Mouse (Mus musculus): Measurements from ENCODE around the gene Fthl17e. TPM values are rescaled to one million over a fixed set of nuclear protein-coding genes. Genes with fewer than 3 reads are reported as not detected.

The Fthl17e gene
- not detected in 2 replicates for polyA plus RNA-seq (2012; ENCODE audit: low replicate concordance)

DNA sequence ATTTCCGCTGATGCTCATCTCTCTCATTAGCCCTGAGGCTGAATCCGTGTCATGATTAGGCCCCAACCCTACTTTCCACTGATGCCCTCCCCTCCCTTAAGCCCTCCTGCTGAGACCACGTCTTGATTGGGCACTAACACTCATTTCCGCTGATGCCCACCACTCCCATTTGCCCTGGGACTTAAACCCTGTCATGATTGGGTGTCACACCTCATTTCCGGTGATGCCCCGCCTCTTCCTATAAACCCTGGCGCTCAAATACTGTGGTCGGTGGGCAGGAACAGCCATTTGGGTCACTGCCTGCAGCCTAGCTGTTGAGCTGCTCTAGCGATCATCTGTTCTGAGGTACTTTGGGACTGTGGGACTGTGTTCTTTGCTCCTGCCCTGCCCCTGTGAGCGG, at the start of gene Fthl17e:
TSS of gene Fthl17e (plus strand) at position 301 of the 400 bp plus-strand sequence.

DNA sequence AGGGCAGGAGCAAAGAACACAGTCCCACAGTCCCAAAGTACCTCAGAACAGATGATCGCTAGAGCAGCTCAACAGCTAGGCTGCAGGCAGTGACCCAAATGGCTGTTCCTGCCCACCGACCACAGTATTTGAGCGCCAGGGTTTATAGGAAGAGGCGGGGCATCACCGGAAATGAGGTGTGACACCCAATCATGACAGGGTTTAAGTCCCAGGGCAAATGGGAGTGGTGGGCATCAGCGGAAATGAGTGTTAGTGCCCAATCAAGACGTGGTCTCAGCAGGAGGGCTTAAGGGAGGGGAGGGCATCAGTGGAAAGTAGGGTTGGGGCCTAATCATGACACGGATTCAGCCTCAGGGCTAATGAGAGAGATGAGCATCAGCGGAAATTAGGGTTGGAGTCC, 46.6 kb upstream of the Fthl17e start, which contains the start of gene Fthl17d:
TSS of gene Fthl17d (minus strand) at position 101 of the 400 bp plus-strand sequence.

DNA sequence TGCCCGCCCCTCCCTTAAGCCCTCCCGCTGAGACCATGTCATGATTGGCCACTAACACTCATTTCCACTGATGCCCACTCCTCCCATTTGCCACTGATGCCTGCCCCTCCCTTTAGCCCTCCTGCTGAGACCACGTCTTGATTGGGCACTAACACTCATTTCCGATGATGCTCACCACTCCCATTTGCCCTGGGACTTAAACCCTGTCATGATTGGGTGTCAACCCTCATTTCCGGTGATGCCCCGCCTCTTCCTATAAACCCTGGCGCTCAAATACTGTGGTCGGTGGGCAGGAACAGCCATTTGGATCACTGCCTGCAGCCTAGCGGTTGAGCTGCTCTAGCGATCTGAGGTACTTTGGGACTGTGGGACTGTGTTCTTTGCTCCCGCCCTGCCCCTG, 29.4 kb downstream of the Fthl17e start, which contains the start of gene Fthl17f:
TSS of gene Fthl17f (plus strand) at position 301 of the 400 bp plus-strand sequence.

Other genes with a start within 250 kb of the Fthl17e start
- not detected in 2 replicates for gene Ssxb5, start 229.8 kb upstream of the Fthl17e start, polyA plus RNA-seq (2012; ENCODE audit: low replicate concordance)
- not detected in 2 replicates for gene Gm6592, start 189.5 kb upstream of the Fthl17e start, polyA plus RNA-seq (2012; ENCODE audit: low replicate concordance)
- gene Gm5751, start 159.2 kb upstream of the Fthl17e start, polyA plus RNA-seq (2012; ENCODE audit: low replicate concordance) = not detected in 2 replicates
- gene B630019K06Rik, start 141.1 kb upstream of the Fthl17e start, polyA plus RNA-seq (2012; ENCODE audit: low replicate concordance) = 0.68 and 1.1 TPM in 2 replicates
- not detected in 2 replicates for gene Fthl17b, start 70.5 kb upstream of the Fthl17e start, polyA plus RNA-seq (2012; ENCODE audit: low replicate concordance)
- not detected in 2 replicates for gene Fthl17c, start 56.9 kb upstream of the Fthl17e start, polyA plus RNA-seq (2012; ENCODE audit: low replicate concordance)
- gene Fthl17d, start 46.7 kb upstream of the Fthl17e start, polyA plus RNA-seq (2012; ENCODE audit: low replicate concordance) = not detected in 2 replicates
- not detected in 2 replicates for gene Fthl17f, start 29.5 kb downstream of the Fthl17e start, polyA plus RNA-seq (2012; ENCODE audit: low replicate concordance)
- not detected in 2 replicates for gene 4930402K13Rik, start 71.1 kb downstream of the Fthl17e start, polyA plus RNA-seq (2012; ENCODE audit: low replicate concordance)
- 0.14 and 0.20 TPM in 2 replicates for gene Lancl3, start 166.4 kb downstream of the Fthl17e start, polyA plus RNA-seq (2012; ENCODE audit: low replicate concordance)
- gene Gm14862, start 223.4 kb downstream of the Fthl17e start, polyA plus RNA-seq (2012; ENCODE audit: low replicate concordance) = not detected in 2 replicates
- gene Xk, start 239.3 kb downstream of the Fthl17e start, polyA plus RNA-seq (2012; ENCODE audit: low replicate concordance) = 6.3 and 17.8 TPM in 2 replicates

All from leukemia stem cell, adult 10-12 weeks (primary cell).